Mouse (Mus musculus): Measurements from ENCODE around the gene Gm8857.
"Not testable (repeated sequence)": the region's sequence is repeated elsewhere in the genome, so short reads cannot be mapped to it uniquely, and the experiment has no call there.

The Gm8857 gene

DNA sequence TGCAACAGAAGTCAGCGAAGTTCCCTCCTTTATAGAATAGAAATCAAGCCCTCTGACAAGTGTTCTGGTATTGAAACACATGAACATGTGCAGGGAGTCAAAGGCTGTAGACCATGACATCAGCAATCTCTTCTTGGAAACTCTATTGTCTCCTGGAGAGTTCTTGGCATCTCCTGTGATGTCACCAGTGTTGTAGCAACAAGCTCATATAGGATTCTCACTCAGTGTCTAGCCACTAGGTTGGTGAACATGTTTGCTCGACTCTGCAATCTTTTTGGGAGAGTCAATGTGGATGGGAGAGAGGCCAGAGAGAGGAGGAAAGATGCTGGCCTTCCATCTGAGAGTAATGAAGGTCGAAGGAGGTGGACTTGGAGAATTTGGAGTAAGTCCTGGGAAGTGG, at the start of gene Gm8857, which contains the start of gene Gm8871:
TSS of gene Gm8857 (plus strand) at position 303 of the 400 bp plus-strand sequence.
TSS of gene Gm8871 (plus strand) at position 301 of the 400 bp plus-strand sequence.
- not testable (repeated sequence) for DNase-seq (ENCODE audit: low spot score)

DNA sequence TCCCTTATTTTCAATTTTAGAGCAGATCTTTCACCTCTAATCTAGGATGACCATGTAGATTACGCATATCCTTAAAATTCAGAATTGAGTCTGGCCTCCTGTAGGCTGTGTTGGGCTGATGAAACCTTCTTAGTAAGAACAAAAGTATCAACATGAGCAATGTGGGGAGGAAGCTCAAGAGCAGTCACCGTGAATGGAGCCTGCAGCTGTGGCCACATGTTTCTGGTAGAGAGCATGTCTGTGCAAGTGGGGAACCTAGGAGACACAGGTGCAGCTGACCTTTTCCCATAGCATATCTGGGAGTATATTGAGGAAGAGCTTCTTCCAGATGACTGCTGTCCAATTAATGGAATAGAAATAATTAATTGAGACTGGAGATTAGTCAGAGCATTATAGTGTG, 5.9 kb downstream of the Gm8857 start:
- not testable (repeated sequence) for DNase-seq (ENCODE audit: low spot score)

DNA sequence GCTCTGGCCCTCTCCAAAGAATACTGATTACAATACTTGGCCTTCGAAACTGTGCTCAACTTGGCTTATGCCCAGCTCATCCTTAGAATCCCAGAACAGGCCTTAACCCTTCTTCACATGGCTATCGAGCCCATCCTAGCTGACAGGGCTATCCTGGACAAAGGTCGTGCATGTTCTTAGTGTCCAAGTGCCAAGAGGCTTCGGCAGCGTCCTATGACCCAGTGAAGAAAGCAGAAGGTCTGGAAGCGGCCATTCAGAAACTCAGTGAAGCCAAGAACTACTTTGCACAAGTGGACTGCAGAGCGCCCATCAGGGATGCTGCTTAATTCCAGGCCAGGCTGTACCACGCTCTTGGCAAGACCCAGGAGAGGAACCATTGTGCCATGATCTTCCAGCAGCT, 10.4 kb downstream of the Gm8857 start:
- DNase-seq (ENCODE audit: low spot score): not testable (repeated sequence)
